Mouse (Mus musculus) brain, embryonic 14.5 days (tissue): ENCODE data around the gene Hectd3. TPM values are rescaled to one million over a fixed set of nuclear protein-coding genes. Genes with fewer than 3 reads are reported as not detected.
A peak's percentile ranks its signal among the peaks of the same experiment; 100 is the strongest.

Experiments
- DNase-seq: peaks from one replicate; pipeline ENCODE4 v3.0.0-alpha.2; 2011; ENCODE audit warnings: low read depth
- CTCF ChIP-seq: fragments of 200-500 bp; IDR thresholded peaks from 2 replicates; pipeline ENCODE4 v1.5.1; 2012; ENCODE audit warnings: inconsistent platforms, mild to moderate bottlenecking, moderate library complexity, borderline replicate concordance; ENCODE audit not compliant: insufficient read depth, insufficient read length; ENCODE audit errors: extremely low read depth
- POLR2A ChIP-seq: fragments of 200-500 bp; IDR thresholded peaks from 2 replicates; pipeline ENCODE4 v1.6.1; 2012; ENCODE audit warnings: mild to moderate bottlenecking, inconsistent platforms, borderline replicate concordance; ENCODE audit not compliant: poor library complexity, insufficient read depth, insufficient read length, severe bottlenecking; ENCODE audit errors: extremely low read depth
- polyA plus RNA-seq: library from polyadenylated mRNA; depleted of rRNA; stranded (reverse); fragments of >200 nt; gene quantifications from 2 replicates; pipeline ENCODE4 v1.2.3, GENCODE M21; 2012; rRNA removed

Gene Hectd3
- polyA plus RNA-seq, 1 experiment = 60.4 TPM

GRCm38 (mm10) chr4:117019206-117020134 lies 24.4 kb downstream of the Hectd3 start, which contains the start of gene Eif2b3:
TSS of gene Eif2b3 (plus strand) at chr4:117019402.
- TF ChIP-seq CTCF (peak; percentile 11; the same call in 1 of the 2 replicates), POLR2A (peak; percentile 70)
- peak; percentile 98 for DNase-seq

GRCm38 (mm10) chr4:117023469-117023868 lies 28.4 kb downstream of the Hectd3 start:
- DNase-seq = no peak
- TF ChIP-seq CTCF = no peak
- no peak for TF ChIP-seq POLR2A

DNA sequence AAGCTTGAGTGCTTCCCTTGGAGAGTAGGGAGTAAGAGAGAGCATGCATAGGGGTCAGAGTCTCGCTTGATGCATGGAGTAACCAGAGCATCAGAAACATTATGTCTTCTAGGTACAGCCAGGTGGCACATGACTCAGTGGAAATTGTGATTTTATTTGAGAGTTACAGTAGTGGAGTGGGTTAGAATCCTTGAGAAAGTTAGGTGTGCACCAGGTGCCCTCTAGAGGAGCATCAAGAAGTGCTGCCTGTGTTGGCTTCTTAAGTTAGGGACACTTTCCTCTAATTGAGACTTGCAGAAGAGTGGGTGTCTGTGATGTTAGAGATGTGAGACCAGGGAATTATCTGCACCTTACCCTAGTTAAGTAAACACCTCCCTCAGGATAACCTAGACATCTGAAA lies 36.0 kb downstream of the Hectd3 start:
- no peak for TF ChIP-seq POLR2A
- no peak for TF ChIP-seq CTCF
- DNase-seq = no peak

GRCm38 (mm10) chr4:117039925-117040687 lies 45.0 kb downstream of the Hectd3 start:
- peak; percentile 94 for DNase-seq
- TF ChIP-seq CTCF (no peak), POLR2A (no peak)

- TF ChIP-seq POLR2A (no peak), CTCF (no peak)
- peak; percentile 72 for DNase-seq
These were observed 45.7 kb downstream of the Hectd3 start for GRCm38 (mm10) chr4:117040791-117041190.

- DNase-seq = peak; percentile 73
- TF ChIP-seq CTCF = no peak
- TF ChIP-seq POLR2A = no peak
These were observed 46.2 kb downstream of the Hectd3 start for GRCm38 (mm10) chr4:117041283-117041721.

DNA sequence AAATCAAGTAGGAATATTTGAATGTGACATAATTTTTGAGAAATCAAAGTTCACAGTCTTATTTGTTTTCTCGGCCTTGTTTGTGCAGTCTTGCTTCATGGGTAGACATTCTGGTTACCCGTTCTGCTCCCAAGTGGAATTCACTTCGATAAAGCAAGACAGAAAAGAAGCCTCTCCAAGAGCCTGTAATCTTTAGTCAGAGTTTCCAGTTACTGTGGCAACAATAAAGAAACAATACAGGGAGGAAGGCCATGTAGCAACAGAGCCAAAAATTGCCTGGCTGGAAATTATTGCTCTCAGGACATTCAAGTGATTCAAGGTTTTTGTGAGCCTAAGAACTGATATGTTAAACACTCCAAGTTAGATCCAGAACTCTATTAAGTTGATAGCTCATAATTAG lies 53.7 kb downstream of the Hectd3 start:
- DNase-seq = peak; percentile 3
- TF ChIP-seq POLR2A (no peak), CTCF (no peak)

DNA sequence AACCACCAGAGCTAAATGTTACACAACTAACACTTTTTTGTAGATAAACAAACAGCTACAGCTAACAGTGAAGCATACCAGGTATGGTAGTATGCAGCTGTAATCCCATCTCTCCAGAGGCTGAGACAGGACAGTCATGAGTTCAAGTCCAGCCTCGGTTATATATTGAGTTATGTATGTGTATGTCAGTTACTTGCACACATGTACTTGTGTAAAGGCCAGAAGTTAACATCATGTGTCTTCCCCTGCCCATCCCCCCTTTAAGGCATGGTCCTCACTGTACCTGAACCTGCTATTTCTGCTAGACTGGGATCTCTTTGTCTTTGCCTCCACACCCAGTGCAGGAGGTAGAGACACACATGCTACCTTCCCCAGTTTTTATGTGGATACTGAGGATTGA lies 54.4 kb downstream of the Hectd3 start:
- DNase-seq = no peak
- no peak for TF ChIP-seq CTCF
- no peak for TF ChIP-seq POLR2A

- TF ChIP-seq POLR2A = no peak
- no peak for TF ChIP-seq CTCF
- peak; percentile 19 for DNase-seq
These were observed 57.5 kb downstream of the Hectd3 start for GRCm38 (mm10) chr4:117052626-117053025.

DNA sequence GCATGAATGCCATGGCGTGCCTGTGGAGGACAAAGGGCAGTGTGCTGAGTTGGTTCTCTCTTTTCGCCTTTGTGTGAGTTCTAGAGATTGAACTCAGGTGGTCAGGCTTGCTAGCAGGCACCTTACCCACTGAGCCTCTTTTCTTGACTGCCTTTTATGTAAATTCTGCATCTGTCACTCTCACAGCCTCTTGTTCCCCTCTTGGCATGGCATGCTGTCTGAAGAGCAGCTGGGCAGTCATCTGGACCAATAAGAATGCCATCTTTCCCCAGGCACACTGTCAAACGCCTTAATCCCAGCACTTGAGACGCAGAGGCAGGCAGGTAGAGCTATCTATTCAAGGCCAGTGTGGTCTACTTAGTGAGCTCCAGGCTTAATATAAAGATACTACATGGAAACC lies 58.8 kb downstream of the Hectd3 start:
- peak; percentile 84 for DNase-seq
- no peak for TF ChIP-seq CTCF
- TF ChIP-seq POLR2A = no peak

Other genes starting within 250 kb of the Hectd3 start
- gene Toe1, start 187.7 kb upstream of the Hectd3 start, polyA plus RNA-seq = 34.3 and 41.7 TPM in 2 replicates
- gene Mutyh, start 187.6 kb upstream of the Hectd3 start, polyA plus RNA-seq = 10.7 and 21.2 TPM in 2 replicates
- gene Hpdl, start 173.6 kb upstream of the Hectd3 start, polyA plus RNA-seq = 0.34 and 0.64 TPM in 2 replicates
- 30.1 and 36.0 TPM in 2 replicates for gene Zswim5, start 117.9 kb upstream of the Hectd3 start, polyA plus RNA-seq
- gene Urod, start 904 bp upstream of the Hectd3 start, polyA plus RNA-seq = 58.9 and 63.2 TPM in 2 replicates
- 24.6 and 25.0 TPM in 2 replicates for gene Eif2b3, start 24.1 kb downstream of the Hectd3 start, polyA plus RNA-seq
- 11.6 and 18.6 TPM in 2 replicates for gene Ptch2, start 100.8 kb downstream of the Hectd3 start, polyA plus RNA-seq
- gene Btbd19, start 130.4 kb downstream of the Hectd3 start, polyA plus RNA-seq = 6.5 and 7.9 TPM in 2 replicates
- gene Tctex1d4, start 131.5 kb downstream of the Hectd3 start, polyA plus RNA-seq = 0.52 and 0.67 TPM in 2 replicates
- 18.5 and 19.6 TPM in 2 replicates for gene Plk3, start 138.6 kb downstream of the Hectd3 start, polyA plus RNA-seq
- 838 and 897 TPM in 2 replicates for gene Rps8, start 160.9 kb downstream of the Hectd3 start, polyA plus RNA-seq
- 14.5 and 23.7 TPM in 2 replicates for gene Kif2c, start 187.3 kb downstream of the Hectd3 start, polyA plus RNA-seq